Mouse (Mus musculus): ENCODE data around the gene Ccnb2. TPM values are rescaled to one million over a fixed set of nuclear protein-coding genes. Genes with fewer than 3 reads are reported as not detected.
"Not testable (repeated sequence)": the region's sequence is repeated elsewhere in the genome, so short reads cannot be mapped to it uniquely, and the experiment has no call there.

Gene Ccnb2
- polyA plus RNA-seq (2015; fragmentation: Nextera tagmentation; extraction: Ambion mirVana): 178 and 189 TPM in 2 replicates

DNA sequence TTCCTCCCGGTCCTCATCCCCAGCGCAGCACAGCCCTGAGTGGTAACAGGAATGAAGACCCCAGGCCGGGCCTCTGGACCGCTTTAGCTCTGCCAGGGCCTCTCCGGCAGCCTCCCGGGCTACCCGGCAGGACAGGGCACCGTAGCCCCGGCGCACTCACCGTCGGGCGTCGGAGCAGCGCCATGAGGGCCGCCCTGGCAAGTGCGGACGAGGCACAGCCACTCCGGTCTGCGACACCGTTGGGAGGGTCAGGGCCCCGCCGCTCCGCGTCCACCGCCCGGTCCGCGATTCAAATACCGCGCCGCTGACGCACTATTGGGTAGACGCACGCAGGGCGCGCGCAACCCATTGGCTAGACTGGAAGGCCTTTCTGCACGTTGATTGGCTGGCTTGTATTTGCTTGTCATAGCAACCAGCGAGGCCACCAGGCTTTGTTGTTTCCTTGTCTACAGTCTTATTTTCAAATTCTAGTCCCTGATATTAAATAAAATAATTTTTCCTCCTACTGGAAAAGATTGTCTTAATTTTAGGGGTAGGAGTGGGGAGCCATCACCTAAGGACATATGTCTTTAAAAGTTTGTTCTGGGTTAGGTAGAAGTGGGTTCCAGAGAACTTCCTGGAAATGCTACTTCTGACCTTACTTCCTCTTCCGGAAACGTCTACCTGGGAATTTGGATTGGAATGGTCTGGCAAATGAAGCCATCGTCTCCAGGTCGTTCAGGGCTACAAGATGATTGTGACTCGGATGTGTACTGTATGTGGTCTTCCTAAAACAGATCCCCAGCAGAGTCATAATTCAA is at the start of gene Ccnb2:
Ccnb2 (minus strand) TSS at position 291 of the 800 bp plus-strand sequence.
- peak; percentile 96 for ATAC-seq (ENCODE audit: low FRiP score, low read depth)
- Histone ChIP-seq H3K4me3 (peak within 1 kb of the TSS; percentile 75), H3K4me2 (replicated peaks) (peak within 1 kb of the TSS; percentile 95), H3K27ac (peak within 1 kb of the TSS; percentile 39; the same call in 1 of the 2 replicates), H3K27me3 (no peaks in the 10 kb centered on the region), H3K9ac (peak within 1 kb of the TSS; percentile 78), H3K9me3 (no peaks in the 10 kb centered on the region), H3K4me1 (peaks cover 14% of the 10 kb centered on the region), H3K36me3 (peaks cover 42% of the 10 kb centered on the region)
- 3% methylated on average over 45 of the region's 45 CpGs for WGBS

DNA sequence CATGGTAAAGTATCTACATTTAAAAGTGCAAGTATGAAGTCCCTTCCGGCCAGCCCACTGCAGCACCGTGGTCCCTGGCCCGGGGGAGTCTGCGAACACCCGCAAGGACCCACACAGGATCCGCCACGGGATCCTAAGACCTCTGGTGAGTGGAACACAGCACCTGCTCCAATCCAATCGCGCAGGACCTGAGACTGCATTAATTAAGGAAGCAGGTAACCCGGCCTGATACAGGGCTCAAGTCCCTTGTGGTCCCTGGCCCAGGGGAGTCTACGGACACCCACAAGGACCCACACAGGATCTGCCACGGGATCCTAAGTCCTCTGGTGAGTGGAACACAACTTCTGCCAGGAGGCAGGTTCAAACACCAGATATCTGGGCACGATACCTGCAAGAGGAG is 41.7 kb upstream of the Ccnb2 start:
- peaks cover 27% of the 10 kb centered on the region for H3K36me3 ChIP-seq
- H3K9ac ChIP-seq; H3K27me3 ChIP-seq; H3K4me1 ChIP-seq; H3K4me3 ChIP-seq; H3K4me2 ChIP-seq (replicated peaks); H3K9me3 ChIP-seq; ATAC-seq (ENCODE audit: low FRiP score, low read depth); H3K27ac ChIP-seq: not testable (repeated sequence)
- 98% methylated on average over 13 of the region's 13 CpGs for WGBS

- Histone ChIP-seq H3K36me3 (peaks cover 67% of the 10 kb centered on the region), H3K27ac (no peak overlapping the region), H3K9me3 (no peaks in the 10 kb centered on the region), H3K9ac (no peak overlapping the region), H3K4me2 (replicated peaks) (no peak overlapping the region), H3K4me1 (no peaks in the 10 kb centered on the region), H3K4me3 (no peak overlapping the region), H3K27me3 (no peaks in the 10 kb centered on the region)
- 92% methylated on average over 2 of the region's 2 CpGs for WGBS
- ATAC-seq (ENCODE audit: low FRiP score, low read depth): no peak
Observed at GRCm38 (mm10) chr9:70452371-70452770, 31.0 kb upstream of the Ccnb2 start.

GRCm38 (mm10) chr9:70449072-70449471 is 27.7 kb upstream of the Ccnb2 start:
- Histone ChIP-seq H3K27ac (no peak overlapping the region), H3K4me1 (no peaks in the 10 kb centered on the region), H3K36me3 (peaks cover 61% of the 10 kb centered on the region), H3K4me2 (replicated peaks) (no peak overlapping the region), H3K27me3 (no peaks in the 10 kb centered on the region), H3K9ac (no peak overlapping the region), H3K9me3 (no peaks in the 10 kb centered on the region), H3K4me3 (no peak overlapping the region)
- WGBS: 93% methylated on average over 5 of the region's 5 CpGs
- ATAC-seq (ENCODE audit: low FRiP score, low read depth): no peak

DNA sequence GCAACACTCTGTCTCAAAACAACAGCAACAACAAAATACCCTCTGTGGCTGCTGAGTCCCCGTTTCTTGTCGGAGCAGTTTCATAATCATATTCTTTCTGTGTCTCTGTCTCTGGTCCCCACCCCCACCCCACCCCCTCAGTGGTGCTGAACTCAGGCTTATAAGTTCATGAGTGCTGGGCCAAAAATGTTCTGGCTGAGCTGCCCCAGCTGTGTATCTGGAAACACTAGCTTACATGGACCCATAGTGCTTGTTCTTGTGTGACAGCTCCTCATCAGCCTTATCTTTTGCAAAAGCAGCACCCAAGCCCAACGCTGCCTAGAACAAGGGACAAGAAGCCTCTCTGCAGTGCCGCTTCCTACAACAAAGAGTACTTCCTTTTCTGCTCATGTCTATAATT is 18.6 kb upstream of the Ccnb2 start:
- H3K9ac ChIP-seq: no peak overlapping the region
- no peak for ATAC-seq (ENCODE audit: low FRiP score, low read depth)
- WGBS: 94% methylated on average over 4 of the region's 4 CpGs
- H3K27ac ChIP-seq: no peak overlapping the region
- H3K4me1 ChIP-seq: no peaks in the 10 kb centered on the region
- peaks cover 84% of the 10 kb centered on the region for H3K36me3 ChIP-seq
- H3K27me3 ChIP-seq: no peaks in the 10 kb centered on the region
- H3K9me3 ChIP-seq: no peaks in the 10 kb centered on the region
- H3K4me2 ChIP-seq (replicated peaks): no peak overlapping the region
- no peak overlapping the region for H3K4me3 ChIP-seq

DNA sequence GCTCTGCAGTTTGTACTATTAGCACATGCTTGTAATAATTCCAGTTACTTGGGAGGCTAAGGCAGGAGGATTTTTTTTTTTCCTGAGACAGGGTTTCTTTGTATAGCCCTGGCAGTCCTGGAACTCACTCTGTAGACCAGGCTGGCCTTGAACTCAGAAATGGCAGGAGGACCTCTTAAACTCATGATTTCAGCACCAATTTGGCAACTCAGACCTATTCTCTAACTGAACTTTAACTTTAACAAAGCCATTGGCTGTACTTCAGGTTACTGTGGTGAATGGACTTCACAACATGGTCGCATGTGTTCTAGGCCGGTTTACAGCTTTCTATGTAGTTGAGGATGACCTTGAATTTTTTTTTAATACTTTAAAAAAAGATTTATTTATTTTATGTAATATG is 1.3 kb upstream of the Ccnb2 start:
- Histone ChIP-seq H3K9me3 (no peaks in the 10 kb centered on the region), H3K4me1 (peaks cover 14% of the 10 kb centered on the region), H3K27ac (no peak overlapping the region), H3K9ac (no peak overlapping the region), H3K27me3 (no peaks in the 10 kb centered on the region), H3K36me3 (peaks cover 43% of the 10 kb centered on the region), H3K4me3 (no peak overlapping the region), H3K4me2 (replicated peaks) (no peak overlapping the region)
- 98% methylated on average over 2 of the region's 2 CpGs for WGBS
- no peak for ATAC-seq (ENCODE audit: low FRiP score, low read depth)

- Histone ChIP-seq H3K27ac (no peak overlapping the region), H3K4me2 (replicated peaks) (no peak overlapping the region), H3K9me3 (no peaks in the 10 kb centered on the region), H3K4me3 (no peak overlapping the region), H3K27me3 (no peaks in the 10 kb centered on the region), H3K9ac (no peak overlapping the region), H3K36me3 (peaks cover 67% of the 10 kb centered on the region), H3K4me1 (peaks cover 14% of the 10 kb centered on the region)
- no peak for ATAC-seq (ENCODE audit: low FRiP score, low read depth)
- 80% methylated on average over 3 of the region's 3 CpGs for WGBS
Observed at GRCm38 (mm10) chr9:70416412-70416811, 4.9 kb downstream of the Ccnb2 start.

- no peaks in the 10 kb centered on the region for H3K27me3 ChIP-seq
- ATAC-seq (ENCODE audit: low FRiP score, low read depth): no peak
- WGBS: 93% methylated on average over 7 of the region's 7 CpGs
Observed at GRCm38 (mm10) chr9:70413038-70413437, 8.3 kb downstream of the Ccnb2 start.

GRCm38 (mm10) chr9:70410668-70411067 is 10.7 kb downstream of the Ccnb2 start:
- WGBS: 58% methylated on average over 11 of the region's 11 CpGs

More at GRCm38 (mm10) chr9:70413038-70413437, 8.3 kb downstream of the Ccnb2 start:
- no peak overlapping the region for H3K4me2 ChIP-seq (replicated peaks)
- no peaks in the 10 kb centered on the region for H3K4me1 ChIP-seq
- peaks cover 92% of the 10 kb centered on the region for H3K36me3 ChIP-seq
- no peak overlapping the region for H3K9ac ChIP-seq
- H3K27ac ChIP-seq: no peak overlapping the region
- no peak overlapping the region for H3K4me3 ChIP-seq
- H3K9me3 ChIP-seq: no peaks in the 10 kb centered on the region

GRCm38 (mm10) chr9:70409743-70410142 is 11.6 kb downstream of the Ccnb2 start:
- H3K9ac ChIP-seq: no peak overlapping the region
- H3K4me3 ChIP-seq: no peak overlapping the region
- no peaks in the 10 kb centered on the region for H3K9me3 ChIP-seq
- no peak for ATAC-seq (ENCODE audit: low FRiP score, low read depth)
- no peak overlapping the region for H3K4me2 ChIP-seq (replicated peaks)
- no peaks in the 10 kb centered on the region for H3K27me3 ChIP-seq
- peaks cover 85% of the 10 kb centered on the region for H3K36me3 ChIP-seq
- 94% methylated on average over 8 of the region's 8 CpGs for WGBS
- no peak overlapping the region for H3K27ac ChIP-seq
- H3K4me1 ChIP-seq: no peaks in the 10 kb centered on the region

More at GRCm38 (mm10) chr9:70410668-70411067, 10.7 kb downstream of the Ccnb2 start:
- no peak overlapping the region for H3K9ac ChIP-seq
- no peaks in the 10 kb centered on the region for H3K4me1 ChIP-seq
- no peak overlapping the region for H3K4me2 ChIP-seq (replicated peaks)
- peaks cover 91% of the 10 kb centered on the region for H3K36me3 ChIP-seq
- H3K9me3 ChIP-seq: no peaks in the 10 kb centered on the region
- H3K27me3 ChIP-seq: no peaks in the 10 kb centered on the region
- H3K27ac ChIP-seq: no peak overlapping the region
- H3K4me3 ChIP-seq: no peak overlapping the region
- no peak for ATAC-seq (ENCODE audit: low FRiP score, low read depth)

DNA sequence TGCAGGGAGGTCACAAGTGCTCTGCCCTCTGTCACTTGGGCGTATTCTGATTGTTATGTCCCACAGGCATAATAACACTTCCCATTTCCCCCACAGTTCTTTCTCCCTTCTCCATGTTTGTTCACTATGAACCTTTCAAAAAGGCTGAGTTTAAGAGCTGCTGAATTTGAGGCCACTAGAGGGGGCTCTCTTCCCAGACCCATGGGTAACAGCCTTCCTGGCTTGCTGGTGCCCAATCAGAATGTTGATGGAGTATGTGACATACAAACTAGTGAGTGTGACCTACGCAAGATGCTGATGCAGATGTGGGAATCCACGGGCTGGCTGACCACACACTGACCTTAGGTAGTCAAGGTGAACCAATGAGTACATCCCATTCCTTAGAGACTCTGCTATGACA is 12.6 kb downstream of the Ccnb2 start:
- H3K27me3 ChIP-seq: no peaks in the 10 kb centered on the region
- no peaks in the 10 kb centered on the region for H3K9me3 ChIP-seq
- 89% methylated on average over 3 of the region's 3 CpGs for WGBS
- H3K36me3 ChIP-seq: peaks cover 76% of the 10 kb centered on the region
- H3K27ac ChIP-seq: no peak overlapping the region
- no peak overlapping the region for H3K9ac ChIP-seq
- ATAC-seq (ENCODE audit: low FRiP score, low read depth): no peak
- H3K4me2 ChIP-seq (replicated peaks): no peak overlapping the region
- H3K4me3 ChIP-seq: no peak overlapping the region
- no peaks in the 10 kb centered on the region for H3K4me1 ChIP-seq

GRCm38 (mm10) chr9:70406596-70406995 is 14.8 kb downstream of the Ccnb2 start:
- Histone ChIP-seq H3K9ac (no peak overlapping the region), H3K4me1 (peaks cover 4% of the 10 kb centered on the region; the same call in 1 of the 2 replicates), H3K27me3 (no peaks in the 10 kb centered on the region), H3K36me3 (peaks cover 55% of the 10 kb centered on the region), H3K4me2 (replicated peaks) (no peak overlapping the region), H3K4me3 (no peak overlapping the region), H3K27ac (no peak overlapping the region), H3K9me3 (no peaks in the 10 kb centered on the region)
- no peak for ATAC-seq (ENCODE audit: low FRiP score, low read depth)
- 88% methylated on average over 3 of the region's 3 CpGs for WGBS

Measured in limb, embryonic 13.5 days (tissue).